Mouse (Mus musculus) lung, postnatal 0 days (tissue): Measurements from ENCODE around the gene Tmem59. TPM values are rescaled to one million over a fixed set of nuclear protein-coding genes. Genes with fewer than 3 reads are reported as not detected.

Experiments used
- ATAC-seq: fragments of 200-750 bp; cut with Nextera tagmentation; 2 replicates; pipeline ENCODE4 v1.8.0; 2017; ENCODE audit warnings: moderate library complexity
- DNase-seq: peaks from one replicate; pipeline ENCODE4 v3.0.0-alpha.2; 2016; ENCODE audit warnings: low spot score
- H3K27ac ChIP-seq: fragments of 300-500 bp; sonication (generic); 2 replicates; pipeline ENCODE4 v1.5.1; 2014; ENCODE audit warnings: antibody characterized with exemption, mild to moderate bottlenecking, low read length, mixed read lengths
- H3K27me3 ChIP-seq: fragments of 300-500 bp; sonication (generic); replicated peaks from 2 replicates; pipeline ENCODE4 v1.6.1; 2014; ENCODE audit warnings: low read length, mixed read lengths; ENCODE audit not compliant: insufficient read depth
- H3K36me3 ChIP-seq: fragments of 300-500 bp; sonication (generic); 2 replicates; pipeline ENCODE4 v1.6.1; 2014; ENCODE audit warnings: low read length, mixed read lengths; ENCODE audit not compliant: insufficient read depth
- H3K4me1 ChIP-seq: fragments of 300-500 bp; sonication (generic); 2 replicates; pipeline ENCODE4 v1.6.1; 2014; ENCODE audit warnings: antibody characterized with exemption, low read depth, low read length, mixed read lengths; ENCODE audit not compliant: insufficient read depth
- H3K4me2 ChIP-seq: fragments of 300-500 bp; sonication (generic); replicated peaks from 2 replicates; pipeline ENCODE4 v1.6.1; 2014; ENCODE audit warnings: low read depth, mild to moderate bottlenecking, low read length, moderate library complexity, mixed read lengths
- H3K4me3 ChIP-seq: fragments of 300-500 bp; sonication (generic); 2 replicates; pipeline ENCODE4 v1.5.1; 2014; ENCODE audit warnings: low read depth, low read length
- H3K9ac ChIP-seq: fragments of 300-500 bp; sonication (generic); replicated peaks from 2 replicates; pipeline ENCODE4 v1.6.1; 2014; ENCODE audit warnings: low read depth, mild to moderate bottlenecking
- H3K9me3 ChIP-seq: fragments of 300-500 bp; sonication (generic); 2 replicates; pipeline ENCODE4 v1.6.1; 2016; ENCODE audit warnings: low read length, mixed read lengths
- CTCF ChIP-seq: IDR thresholded peaks from 2 replicates; pipeline ENCODE4 v1.5.1; 2016; ENCODE audit warnings: antibody characterized with exemption, mild to moderate bottlenecking
- EP300 ChIP-seq: IDR thresholded peaks from 2 replicates; pipeline ENCODE4 v1.6.1; 2016; ENCODE audit warnings: antibody characterized with exemption, mild to moderate bottlenecking, control low read depth
- WGBS: fragments of 180-500 bp; shearing (Covaris S2); extraction: QIAGEN DNeasy Blood & Tissue Kit; methylation state at CpG from one replicate; pipeline ENCODE4 v1.1.7; 2014; 5-methylcytosine and 5-hydroxymethylcytosine counted together
- polyA plus RNA-seq: library from polyadenylated mRNA; unstranded; fragments of >200 nt; fragmentation: Nextera tagmentation; extraction: Ambion mirVana; gene quantifications from 2 replicates; pipeline ENCODE4 v1.2.1, GENCODE M21; 2015

Tmem59 gene
- polyA plus RNA-seq, 1 experiment from 2014 or later, result 790 TPM

- no peaks in the 10 kb centered on the region for H3K9me3 ChIP-seq
- DNase-seq, result no peak
- H3K4me2 ChIP-seq, result no peak overlapping the region
- 59% methylated on average over 37 of the region's 37 CpGs for WGBS
- no peak for TF ChIP-seq CTCF
- TF ChIP-seq EP300, result no peak
- no peak for ATAC-seq
- H3K27me3 ChIP-seq, result no peaks in the 10 kb centered on the region
- H3K27ac ChIP-seq, result no peak overlapping the region
- no peak overlapping the region for H3K4me3 ChIP-seq
- H3K4me1 ChIP-seq, result no peaks in the 10 kb centered on the region
- peaks cover 13% of the 10 kb centered on the region; the same call in 1 of the 2 replicates for H3K36me3 ChIP-seq
- H3K9ac ChIP-seq, result no peak overlapping the region
Observed at GRCm38 (mm10) chr4:107138948-107139835, 39.0 kb upstream of the Tmem59 start.

- Histone ChIP-seq H3K27ac (no peak overlapping the region), H3K4me2 (no peak overlapping the region), H3K4me3 (no peak overlapping the region), H3K4me1 (no peaks in the 10 kb centered on the region), H3K9ac (no peak overlapping the region), H3K36me3 (peaks cover 13% of the 10 kb centered on the region; the same call in 1 of the 2 replicates), H3K27me3 (no peaks in the 10 kb centered on the region), H3K9me3 (no peaks in the 10 kb centered on the region)
- TF ChIP-seq EP300 (peak; percentile 55), CTCF (no peak)
- peak; percentile 47 for DNase-seq
- peak; percentile 76 for ATAC-seq
- 35% methylated on average over 13 of the region's 13 CpGs for whole genome bisulfite sequencing
Observed at GRCm38 (mm10) chr4:107139836-107140631, 38.2 kb upstream of the Tmem59 start.

GRCm38 (mm10) chr4:107143511-107143910 lies 34.7 kb upstream of the Tmem59 start:
- WGBS, result 88% methylated on average over 8 of the region's 8 CpGs
- H3K27ac ChIP-seq, result no peak overlapping the region
- no peaks in the 10 kb centered on the region for H3K9me3 ChIP-seq
- DNase-seq (no peak), ATAC-seq (no peak)
- H3K4me2 ChIP-seq, result no peak overlapping the region
- peaks cover 13% of the 10 kb centered on the region for H3K36me3 ChIP-seq
- H3K4me1 ChIP-seq, result no peaks in the 10 kb centered on the region
- no peaks in the 10 kb centered on the region for H3K27me3 ChIP-seq
- TF ChIP-seq EP300, result no peak
- H3K4me3 ChIP-seq, result no peak overlapping the region
- no peak overlapping the region for H3K9ac ChIP-seq

GRCm38 (mm10) chr4:107150991-107151390 lies 27.2 kb upstream of the Tmem59 start:
- Histone ChIP-seq H3K9ac (no peak overlapping the region), H3K27me3 (no peaks in the 10 kb centered on the region), H3K27ac (no peak overlapping the region), H3K4me2 (no peak overlapping the region), H3K36me3 (no peaks in the 10 kb centered on the region; the same call in 1 of the 2 replicates), H3K9me3 (no peaks in the 10 kb centered on the region), H3K4me3 (no peak overlapping the region), H3K4me1 (no peaks in the 10 kb centered on the region)
- ATAC-seq (no peak), DNase-seq (no peak)
- WGBS, result 87% methylated on average over 6 of the region's 6 CpGs
- TF ChIP-seq EP300 (no peak), CTCF (no peak)

GRCm38 (mm10) chr4:107152571-107152970 lies 25.6 kb upstream of the Tmem59 start:
- Histone ChIP-seq H3K4me2 (no peak overlapping the region), H3K36me3 (peaks cover 10% of the 10 kb centered on the region; the same call in 1 of the 2 replicates), H3K27ac (no peak overlapping the region), H3K4me3 (no peak overlapping the region), H3K9ac (no peak overlapping the region), H3K4me1 (no peaks in the 10 kb centered on the region), H3K27me3 (no peaks in the 10 kb centered on the region), H3K9me3 (no peaks in the 10 kb centered on the region)
- 81% methylated on average over 8 of the region's 8 CpGs for WGBS
- ATAC-seq, result no peak
- no peak for DNase-seq
- TF ChIP-seq EP300, result no peak
- TF ChIP-seq CTCF, result no peak

- Histone ChIP-seq H3K27me3 (no peaks in the 10 kb centered on the region), H3K9ac (no peak overlapping the region), H3K9me3 (no peaks in the 10 kb centered on the region), H3K27ac (no peak overlapping the region), H3K4me2 (no peak overlapping the region), H3K4me3 (no peak overlapping the region), H3K4me1 (no peaks in the 10 kb centered on the region), H3K36me3 (peaks cover 15% of the 10 kb centered on the region; the same call in 1 of the 2 replicates)
- ATAC-seq, result no peak
- 74% methylated on average over 4 of the region's 4 CpGs for WGBS
- TF ChIP-seq CTCF (no peak), EP300 (no peak)
- no peak for DNase-seq
Observed at GRCm38 (mm10) chr4:107156983-107157401, 21.2 kb upstream of the Tmem59 start.
